Comparison of ENCODE assay signal across 30 mouse cellular contexts in the genomic region with DNA sequence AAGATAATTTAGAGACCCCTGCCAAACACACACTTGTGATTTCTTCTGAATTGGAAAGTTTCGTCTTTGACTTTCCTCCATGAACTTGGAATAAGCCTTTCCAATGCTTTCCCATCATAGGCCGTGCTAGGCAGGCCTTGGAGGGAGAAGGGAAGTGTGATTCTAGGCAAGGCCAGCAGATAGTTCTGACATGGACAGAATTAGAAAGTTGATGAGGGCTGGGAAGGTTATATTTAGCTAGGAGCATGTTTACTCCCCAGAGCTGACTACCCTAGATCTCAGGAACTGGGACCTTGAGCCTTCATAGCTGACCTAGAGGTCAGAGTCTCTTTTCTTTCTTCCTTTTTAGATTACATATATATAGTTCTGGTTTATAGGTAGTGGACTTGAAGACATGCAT. TPM values are rescaled to one million over a fixed set of nuclear protein-coding genes. Genes with fewer than 3 reads are reported as not detected.
A peak's percentile ranks its signal among the peaks of the same experiment; 100 is the strongest.
DNase-seq lines count a peak whose midpoint lies in the region; ATAC-seq and TF ChIP-seq lines count a peak whose summit lies in the region.
"Had no signal": no experiment of that assay in that cellular context is flagged by ENCODE, and none has a peak within 500 bp of the region (broad histone marks: within the 10 kb centered on the region; RNA-seq: fewer than 3 reads in every experiment).

No protein-coding gene starts in this region.

- no peak for TF ChIP-seq POLR2A in bone marrow macrophage, adult 2 months (IDR thresholded peaks at IDR 0.05; ENCODE audit: borderline replicate concordance, low read depth, low read length)

- no peaks in the 10 kb centered on the region for H3K9me3 ChIP-seq in heart, embryonic 10.5 days
- H3K9me3 ChIP-seq in heart, embryonic 15.5 days (replicated peaks), result no peaks in the 10 kb centered on the region
- H3K9me3 ChIP-seq: forebrain, embryonic 12.5 days; limb, embryonic 15.5 days; liver, embryonic 13.5 days; megakaryocyte, embryonic 14.5 days; midbrain, embryonic 12.5 days; neural tube, embryonic 12.5 days; stomach, embryonic 15.5 days had no signal

- H3K36me3 ChIP-seq in heart, embryonic 10.5 days, result 0 out of 2 replicates have a peak, but pooled peaks cover 5% of the 10 kb centered on the region
- H3K36me3 ChIP-seq in heart, embryonic 15.5 days, result no peaks in the 10 kb centered on the region
- H3K36me3 ChIP-seq: limb, embryonic 15.5 days; midbrain, embryonic 12.5 days; neural tube, embryonic 12.5 days; stomach, embryonic 15.5 days had no signal

- H3K4me1 ChIP-seq in bone marrow macrophage, adult 2 months (ENCODE audit: control insufficient read depth, insufficient read depth, low read length), result peaks cover 33% of the 10 kb centered on the region
- H3K4me1 ChIP-seq in heart, embryonic 10.5 days, result peaks cover 69% of the 10 kb centered on the region
- peaks cover 65% of the 10 kb centered on the region for H3K4me1 ChIP-seq in heart, embryonic 15.5 days (replicated peaks)

- peak overlapping the region; percentile 22; the same call in 1 of the 2 replicates for H3K27ac ChIP-seq in bone marrow macrophage, adult 2 months (ENCODE audit: insufficient read depth, low read depth, low read length)
- peak overlapping the region; percentile 92 for H3K27ac ChIP-seq in heart, embryonic 10.5 days
- H3K27ac ChIP-seq in heart, embryonic 15.5 days, result peak overlapping the region; percentile 95
- H3K27ac ChIP-seq: forebrain, embryonic 12.5 days; kidney, postnatal 0 days; limb, embryonic 15.5 days; liver, embryonic 13.5 days; midbrain, embryonic 12.5 days; neural tube, embryonic 12.5 days; stomach, embryonic 15.5 days had no signal

- no peak for TF ChIP-seq CTCF in bone marrow macrophage, adult 2 months (IDR thresholded peaks at IDR 0.05; ENCODE audit: low read depth, low read length)

- no peak; the same call in 1 of the 2 replicates for ATAC-seq in heart, embryonic 15.5 days (replicated peaks; ENCODE audit: insufficient number of reproducible peaks, insufficient read depth, low FRiP score, low read depth)
- ATAC-seq: CD4-positive, CD25-positive, alpha-beta regulatory T cell, adult 4 months; forebrain, postnatal 0 days; hindbrain, embryonic 16.5 days; lung, postnatal 0 days had no signal

- H3K9ac ChIP-seq in heart, embryonic 15.5 days, result no peak overlapping the region
- H3K9ac ChIP-seq: forebrain, embryonic 12.5 days; forebrain, postnatal 0 days; limb, embryonic 15.5 days; liver, embryonic 13.5 days; neural tube, embryonic 12.5 days; stomach, embryonic 15.5 days had no signal

- no peak overlapping the region for H3K4me3 ChIP-seq in bone marrow macrophage, adult 2 months (ENCODE audit: insufficient read depth, low read length)
- H3K4me3 ChIP-seq in heart, embryonic 10.5 days, result no peak overlapping the region
- no peak overlapping the region for H3K4me3 ChIP-seq in heart, embryonic 15.5 days
- H3K4me3 ChIP-seq: erythroblast, embryonic 14.5 days; forebrain, embryonic 12.5 days; limb, embryonic 15.5 days; liver, embryonic 13.5 days; midbrain, embryonic 12.5 days; myocyte; neural tube, embryonic 12.5 days; stomach, embryonic 15.5 days had no signal

- peak; percentile 53 to 68 for DNase-seq in heart, adult 18-20 months
- DNase-seq in heart, postnatal 4 days, result no peak
- DNase-seq in heart, embryonic 10.5 days (ENCODE audit: low spot score), result no peak
- no peak for DNase-seq in spleen, postnatal 10 days (ENCODE audit: low spot score in 2 of 2)
- no peak for DNase-seq in ovary, postnatal 10 days (ENCODE audit: low spot score)
- DNase-seq: adrenal gland, postnatal 14 days; cerebellum, adult 11-12 months; cerebellum, postnatal 10 days; forebrain, postnatal 0 days; gastrocnemius, postnatal 36 days; kidney, adult 8-10 months; kidney, postnatal 4 days; liver, embryonic 13.5 days; lung, adult 18-20 months; lung, postnatal 4 days; thymus, postnatal 25 days had no signal

- 42% methylated on average over 2 of the region's 2 CpGs for WGBS in heart, embryonic 10.5 days
- WGBS in heart, embryonic 15.5 days, result 43% methylated on average over 2 of the region's 2 CpGs

- peak overlapping the region; percentile 21 for H3K4me2 ChIP-seq in heart, embryonic 15.5 days
- H3K4me2 ChIP-seq: forebrain, embryonic 12.5 days; limb, embryonic 15.5 days; liver, embryonic 13.5 days; midbrain, embryonic 12.5 days; neural tube, embryonic 12.5 days; stomach, embryonic 15.5 days had no signal

- H3K27me3 ChIP-seq in heart, embryonic 10.5 days (ENCODE audit: insufficient read depth, poor library complexity, severe bottlenecking), result peaks cover 10% of the 10 kb centered on the region; the same call in 1 of the 2 replicates
- H3K27me3 ChIP-seq in heart, embryonic 15.5 days, result no peaks in the 10 kb centered on the region
- H3K27me3 ChIP-seq: limb, embryonic 15.5 days; megakaryocyte, embryonic 14.5 days; neural tube, embryonic 12.5 days; stomach, embryonic 15.5 days had no signal

RNA-seq across cellular contexts. Expression of a gene that starts 3.0 kb away (rescaled TPM):
- total RNA-seq in heart, adult 18-20 months (2021), result 100 to 1,000 TPM; 327 to 375 TPM
- 100 to 1,000 TPM; 204 to 207 TPM for total RNA-seq in heart, postnatal 4 days (2021)
- 60.4 and 67.9 TPM in 2 replicates for polyA plus RNA-seq in bone marrow macrophage, adult 2 months (2012; ENCODE audit: insufficient read depth, insufficient read length, missing spikeins)
- polyA plus RNA-seq in heart, embryonic 10.5 days (2016; fragmentation: Nextera tagmentation; extraction: Ambion mirVana), result 74.6 and 82.3 TPM in 2 replicates
- 80.7 and 93.9 TPM in 2 replicates for polyA plus RNA-seq in heart, embryonic 15.5 days (2015; fragmentation: Nextera tagmentation; extraction: Ambion mirVana)

Comparison
In these comparisons a context has a peak if more than half of its experiments do, and no peak if none do; other contexts are left out.
1. DNase-seq: peak in heart, adult 18-20 months (2 of 2); none in heart, postnatal 4 days (single experiment), heart, embryonic 10.5 days (single experiment), spleen, postnatal 10 days (0 of 2) and ovary, postnatal 10 days (single experiment).
2. H3K27ac ChIP-seq: peak in every context shown above with its lines; median percentile 95 in heart, embryonic 15.5 days; 92 in heart, embryonic 10.5 days; 22 in bone marrow macrophage, adult 2 months.